Comparison of ENCODE assay signal across 8 mouse cellular contexts in the genomic region with DNA sequence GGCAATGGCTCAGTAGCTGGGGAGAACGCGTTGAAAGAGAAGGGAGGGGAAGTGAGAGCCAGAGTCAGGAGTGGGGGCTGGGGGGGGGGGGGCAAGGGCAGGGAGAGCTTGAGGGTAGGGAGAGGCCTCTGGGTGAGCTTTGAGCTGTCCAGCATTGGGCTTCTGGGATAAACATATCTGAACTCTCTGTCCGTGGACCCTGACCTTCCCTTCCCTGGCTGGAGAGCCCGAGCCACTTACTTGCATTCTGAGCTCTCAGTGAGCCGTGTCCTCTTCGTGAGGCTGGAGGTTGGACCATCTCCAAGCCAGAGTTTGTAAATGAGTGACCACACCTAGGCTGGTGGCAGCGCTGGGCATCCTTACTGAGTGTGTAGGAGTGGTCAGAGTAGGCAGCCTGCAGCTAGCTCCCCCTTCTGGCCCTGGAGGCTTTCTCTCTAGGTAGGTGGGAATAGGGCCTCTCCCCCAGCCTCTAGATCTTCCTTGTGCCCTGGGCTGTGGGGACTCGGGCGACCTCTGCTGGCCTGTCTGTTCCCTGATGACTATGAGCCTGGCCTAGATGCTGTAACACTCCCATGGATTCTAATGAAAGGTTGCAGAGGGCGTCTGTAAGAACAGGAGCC. TPM values are rescaled to one million over a fixed set of nuclear protein-coding genes. Genes with fewer than 3 reads are reported as not detected.
A peak's percentile ranks its signal among the peaks of the same experiment; 100 is the strongest.
DNase-seq lines count a peak whose midpoint lies in the region; ATAC-seq and TF ChIP-seq lines count a peak whose summit lies in the region.

No protein-coding gene starts in this region.

- WGBS in neural tube, embryonic 15.5 days, result 30% methylated on average over 10 of the region's 10 CpGs
- WGBS in small intestine, adult 2 months, result 20% methylated on average over 10 of the region's 10 CpGs

- ATAC-seq in neural tube, embryonic 15.5 days (ENCODE audit: low FRiP score), result no peak; the same call in 1 of the 2 replicates
- peak; percentile 74 for ATAC-seq in inflammation-experienced regulatory T-cells, adult 6 months
- peak; percentile 89 for ATAC-seq in megakaryocyte-erythroid progenitor cell, adult 5-6 weeks (replicated peaks; ENCODE audit: low FRiP score, low TSS enrichment, poor library complexity, severe bottlenecking)

- H3K4me1 ChIP-seq in neural tube, embryonic 15.5 days, result no peaks in the 10 kb centered on the region
- peaks cover 12% of the 10 kb centered on the region; the same call in 1 of the 2 replicates for H3K4me1 ChIP-seq in small intestine, adult 2 months (ENCODE audit: control insufficient read depth, insufficient read depth, insufficient read length, low read length)

- no peaks in the 10 kb centered on the region for H3K36me3 ChIP-seq in neural tube, embryonic 15.5 days
- H3K36me3 ChIP-seq in small intestine, adult 2 months (ENCODE audit: control insufficient read depth, insufficient read depth, low read length), result peaks cover 69% of the 10 kb centered on the region

- peak; percentile 68 for DNase-seq in neural tube, embryonic 10.5 days (ENCODE audit: extremely low spot score, low spot score)
- DNase-seq in cerebellum, postnatal 25 days, result peak; percentile 48 to 66
- peak; percentile 30 to 50 for DNase-seq in frontal cortex, postnatal 25 days (ENCODE audit: low spot score in 2 of 2)
- peak; percentile 53 for DNase-seq in left cerebral cortex, postnatal 14 days (ENCODE audit: low spot score in 2 of 2)

- no peak overlapping the region for H3K27ac ChIP-seq in neural tube, embryonic 15.5 days (replicated peaks)
- no peak overlapping the region for H3K27ac ChIP-seq in small intestine, adult 2 months (ENCODE audit: insufficient read depth, low read depth, low read length)

- intact Hi-C loops in left cerebral cortex, postnatal 14 days (cut with DNase I), result loop anchor here (2.0 to 10.0 kb wide), 2 partner anchors 46 to 178 kb away; no protein-coding TSS in a partner anchor

- H3K9ac ChIP-seq in neural tube, embryonic 15.5 days (replicated peaks), result no peak overlapping the region

- H3K4me3 ChIP-seq in neural tube, embryonic 15.5 days (replicated peaks), result no peak overlapping the region
- H3K4me3 ChIP-seq in small intestine, adult 2 months (ENCODE audit: low read depth, low read length), result no peak overlapping the region

- TF ChIP-seq CTCF in small intestine, adult 2 months (IDR thresholded peaks at IDR 0.05; ENCODE audit: extremely low read depth, insufficient read length, insufficient replicate concordance, low read depth, low read length), result peak; percentile 61; the same call in 1 of the 2 replicates

- H3K27me3 ChIP-seq in neural tube, embryonic 15.5 days (replicated peaks), result no peaks in the 10 kb centered on the region
- H3K27me3 ChIP-seq in small intestine, adult 2 months (ENCODE audit: control insufficient read depth, insufficient read depth, low read length), result no peaks in the 10 kb centered on the region

- H3K9me3 ChIP-seq in neural tube, embryonic 15.5 days (replicated peaks), result no peaks in the 10 kb centered on the region

- no peak for TF ChIP-seq POLR2A in small intestine, adult 2 months (IDR thresholded peaks at IDR 0.05; ENCODE audit: low read depth, low read length)

- H3K4me2 ChIP-seq in neural tube, embryonic 15.5 days, result no peak overlapping the region

RNA-seq across cellular contexts. Expression of gene Slc6a19, which starts 12.3 kb away (rescaled TPM):
- polyA plus RNA-seq in neural tube, embryonic 15.5 days (2015; fragmentation: Nextera tagmentation; extraction: Ambion mirVana), result 0.36 and 0.40 TPM in 2 replicates
- polyA plus RNA-seq in inflammation-experienced regulatory T-cells, adult 6 months (2017; shearing (Covaris generic)), result not detected
- total RNA-seq in left cerebral cortex, postnatal 14 days (2021), result under 1 TPM in 1 of 2 experiments, not detected in 1; 0.09 TPM
- total RNA-seq in megakaryocyte-erythroid progenitor cell, adult 5-6 weeks (2014; fragmentation: Nextera tagmentation), result 2.0 and 5.1 TPM in 2 replicates
- total RNA-seq in megakaryocyte-erythroid progenitor cell, adult 5-6 weeks (2017), result not detected in 2 replicates
- 246 and 934 TPM in 2 replicates for polyA plus RNA-seq in small intestine, adult 2 months (2012; rRNA removed)

RNA-seq across cellular contexts. Expression of gene Slc6a18, which starts 14.5 kb away (rescaled TPM):
- not detected in 2 replicates for polyA plus RNA-seq in neural tube, embryonic 15.5 days (2015; fragmentation: Nextera tagmentation; extraction: Ambion mirVana)
- not detected for polyA plus RNA-seq in inflammation-experienced regulatory T-cells, adult 6 months (2017; shearing (Covaris generic))
- total RNA-seq in left cerebral cortex, postnatal 14 days (2021), result not detected
- total RNA-seq in megakaryocyte-erythroid progenitor cell, adult 5-6 weeks (2014; fragmentation: Nextera tagmentation), result not detected in 2 replicates
- total RNA-seq in megakaryocyte-erythroid progenitor cell, adult 5-6 weeks (2017), result not detected in 2 replicates
- 0.19 and 0.81 TPM in 2 replicates for polyA plus RNA-seq in small intestine, adult 2 months (2012; rRNA removed)

RNA-seq across cellular contexts. Expression of gene Slc12a7, which starts 40.5 kb away (rescaled TPM):
- polyA plus RNA-seq in neural tube, embryonic 15.5 days (2015; fragmentation: Nextera tagmentation; extraction: Ambion mirVana), result 7.4 and 10.2 TPM in 2 replicates
- polyA plus RNA-seq in inflammation-experienced regulatory T-cells, adult 6 months (2017; shearing (Covaris generic)), result 10 to 100 TPM; 17.3 to 41.0 (median 40.8) TPM
- total RNA-seq in left cerebral cortex, postnatal 14 days (2021), result 1 to 10 TPM; 4.9 to 5.4 TPM
- total RNA-seq in megakaryocyte-erythroid progenitor cell, adult 5-6 weeks (2014; fragmentation: Nextera tagmentation), result 13.3 and 15.4 TPM in 2 replicates
- 2.2 and 3.5 TPM in 2 replicates for total RNA-seq in megakaryocyte-erythroid progenitor cell, adult 5-6 weeks (2017)
- 74.3 and 147 TPM in 2 replicates for polyA plus RNA-seq in small intestine, adult 2 months (2012; rRNA removed)

Comparison
In these comparisons a context has a peak if more than half of its experiments do, and no peak if none do; other contexts are left out.
1. RNA of gene Slc6a19, which starts 12.3 kb away (polyA plus RNA-seq): 246 to 934 TPM in small intestine, adult 2 months; 0.36 to 0.40 TPM in neural tube, embryonic 15.5 days and not detected in inflammation-experienced regulatory T-cells, adult 6 months; every median in the first group is over 100 times any median in the second.
2. Peak in every context shown above with its lines, with median percentiles within 50 percentile points of each other: DNase-seq.